Mouse (Mus musculus) monocyte, adult 5-6 weeks (primary cell): ENCODE results near the gene Olfr281. TPM values are rescaled to one million over a fixed set of nuclear protein-coding genes. Genes with fewer than 3 reads are reported as not detected.

Experiments used
- ATAC-seq: fragments of 153-309, 156-312 bp; replicated peaks from 2 replicates; pipeline ENCODE4 v1.8.0; 2017; ENCODE audit warnings: mild to moderate bottlenecking; ENCODE audit not compliant: low TSS enrichment, insufficient number of reproducible peaks, severe bottlenecking, poor library complexity, low FRiP score
- total RNA-seq: library from RNA; stranded (forward); fragments of 200-1000, 200-491, 200-594 nt; gene quantifications from 3 replicates; pipeline ENCODE4 v1.2.3, GENCODE M21; 2017

The Olfr281 gene
- total RNA-seq, 1 experiment from 2014 or later: not detected

- ATAC-seq: no peak
Observed at GRCm38 (mm10) chr15:98482701-98483100, 30.3 kb downstream of the Olfr281 start, which contains the start of gene Lalba. TSS of gene Lalba (minus strand) at chr15:98482721.

- peak; percentile 78 for ATAC-seq
Observed at GRCm38 (mm10) chr15:98483907-98484886, 31.8 kb downstream of the Olfr281 start.

GRCm38 (mm10) chr15:98486433-98487021 lies 34.1 kb downstream of the Olfr281 start:
- no peak for ATAC-seq

GRCm38 (mm10) chr15:98491332-98491731 lies 38.9 kb downstream of the Olfr281 start:
- ATAC-seq: no peak

GRCm38 (mm10) chr15:98492102-98492501 lies 39.7 kb downstream of the Olfr281 start, which contains the start of gene Olfr279:
TSS of gene Olfr279 (plus strand) at chr15:98492402.
- no peak for ATAC-seq

- no peak for ATAC-seq
Observed at GRCm38 (mm10) chr15:98497631-98498030, 45.2 kb downstream of the Olfr281 start.

GRCm38 (mm10) chr15:98503317-98503716 lies 50.9 kb downstream of the Olfr281 start:
- ATAC-seq: no peak

- peak; percentile 38; the same call in 1 of the 2 replicates for ATAC-seq
Observed at GRCm38 (mm10) chr15:98504514-98504913, 52.1 kb downstream of the Olfr281 start.

GRCm38 (mm10) chr15:98506253-98506957 lies 54.0 kb downstream of the Olfr281 start:
- peak; percentile 88 for ATAC-seq

GRCm38 (mm10) chr15:98507321-98507720 lies 54.9 kb downstream of the Olfr281 start:
- ATAC-seq: no peak

GRCm38 (mm10) chr15:98509387-98509786 lies 57.0 kb downstream of the Olfr281 start:
- ATAC-seq: no peak

Other genes with a start within 250 kb of the Olfr281 start
- not detected in 3 replicates for gene Gm44579, start 231.6 kb upstream of the Olfr281 start, total RNA-seq
- gene Olfr287, start 231.5 kb upstream of the Olfr281 start, total RNA-seq: not detected in 3 replicates
- not detected in 3 replicates for gene Olfr286, start 218.1 kb upstream of the Olfr281 start, total RNA-seq
- not detected in 3 replicates for gene H1fnt, start 195.3 kb upstream of the Olfr281 start, total RNA-seq
- not detected in 3 replicates for gene Zfp641, start 156.4 kb upstream of the Olfr281 start, total RNA-seq
- gene Olfr285, start 135.2 kb upstream of the Olfr281 start, total RNA-seq: not detected in 3 replicates
- not detected in 3 replicates for gene Olfr284, start 111.6 kb upstream of the Olfr281 start, total RNA-seq
- gene Olfr283, start 71.6 kb upstream of the Olfr281 start, total RNA-seq: not detected in 3 replicates
- gene Olfr282, start 21.4 kb upstream of the Olfr281 start, total RNA-seq: not detected in 3 replicates
- not detected in 3 replicates for gene OR5BS1P, start 17.3 kb downstream of the Olfr281 start, total RNA-seq
- not detected in 3 replicates for gene Lalba, start 30.1 kb downstream of the Olfr281 start, total RNA-seq
- not detected in 3 replicates for gene Olfr279, start 39.8 kb downstream of the Olfr281 start, total RNA-seq
- gene Kansl2, start 81.7 kb downstream of the Olfr281 start, total RNA-seq: 35.4 to 46.2 TPM (median 40.6 TPM) in 3 replicates
- gene Ccnt1, start 118.3 kb downstream of the Olfr281 start, total RNA-seq: 112 to 132 TPM (median 124 TPM) in 3 replicates
- gene 4930415O20Rik, start 118.4 kb downstream of the Olfr281 start, total RNA-seq: not detected in 3 replicates
- gene Adcy6, start 157.5 kb downstream of the Olfr281 start, total RNA-seq: 0.96 to 3.7 TPM in 2 of 3 replicates, not detected in the other
- gene Cacnb3, start 178.3 kb downstream of the Olfr281 start, total RNA-seq: 0.68 to 1.3 TPM in 2 of 3 replicates, not detected in the other
- 106 to 143 TPM (median 108 TPM) in 3 replicates for gene Ddx23, start 210.3 kb downstream of the Olfr281 start, total RNA-seq
- gene Rnd1, start 224.9 kb downstream of the Olfr281 start, total RNA-seq: 1.2 to 2.8 TPM (median 1.5 TPM) in 3 replicates